Mouse (Mus musculus) liver, adult 2 months (tissue): ENCODE data around the gene Stac.

Source experiments
- CTCF ChIP-seq: fragments of 200-500 bp; IDR thresholded peaks from 2 replicates; pipeline ENCODE4 v1.5.1; 2011; ENCODE audit warnings: low read depth, low read length, control low read depth
- POLR2A ChIP-seq: fragments of 200-500 bp; IDR thresholded peaks from 2 replicates; pipeline ENCODE4 v1.6.1; 2011; ENCODE audit warnings: low read length, control low read depth; ENCODE audit not compliant: insufficient read depth; ENCODE audit errors: extremely low read depth

- TF ChIP-seq CTCF (peak; percentile 79), POLR2A (no peak)
Measured at GRCm38 (mm10) chr9:111551461-111552190, 138.5 kb downstream of the Stac start.
